Mouse (Mus musculus) embryonic fibroblast, embryonic 13.5 days (primary cell): ENCODE data around the gene Kcnj6.

Experiments used
- CTCF ChIP-seq: IDR thresholded peaks from 2 replicates; pipeline ENCODE4 v1.5.1; 2011; ENCODE audit warnings: mild to moderate bottlenecking, control low read depth, low read length, moderate library complexity, borderline replicate concordance; ENCODE audit not compliant: insufficient read depth
- POLR2A ChIP-seq: IDR thresholded peaks from 2 replicates; pipeline ENCODE4 v1.6.1; 2011; ENCODE audit warnings: low read depth, mild to moderate bottlenecking, control low read depth, low read length, moderate library complexity

DNA sequence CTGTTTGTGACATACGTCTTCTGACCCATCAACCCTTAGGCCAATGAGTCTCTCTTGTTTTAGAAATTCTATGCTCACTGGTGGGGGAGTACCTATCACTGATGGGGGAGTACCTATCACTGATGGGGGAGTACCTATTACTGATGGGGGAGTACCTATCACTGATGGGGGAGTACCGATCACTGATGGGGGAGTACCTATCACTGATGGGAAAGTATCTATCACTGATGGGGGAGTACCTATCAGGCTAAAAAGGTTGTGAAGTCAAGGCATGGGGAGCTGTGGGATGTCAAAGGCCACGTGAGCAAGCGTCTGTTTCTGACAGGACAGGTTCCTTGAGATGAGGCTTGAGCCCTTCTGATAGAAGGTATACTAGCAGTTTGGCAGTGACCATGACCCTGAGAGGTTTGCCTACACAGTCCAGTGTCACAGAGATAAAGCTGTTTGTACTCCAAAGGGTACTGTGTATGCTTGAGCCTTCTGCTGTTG is 105.3 kb downstream of the Kcnj6 start:
- TF ChIP-seq POLR2A (no peak), CTCF (no peak)
